Mouse (Mus musculus) cerebellum, postnatal 25 days (tissue): Measurements from ENCODE around the gene Cd34.

ENCODE experiments used
- DNase-seq, 2 experiments: peaks; one replicate each; pipeline ENCODE4 v3.0.0; 2021; ENCODE audit warnings: mixed read lengths in 2 of 2

Cd34 gene

GRCm38 (mm10) chr1:194938715-194939114, at the start of gene Cd34:
Gene Cd34 (plus strand): TSS chr1:194938819.
- peak; percentile 21 to 34 for DNase-seq

GRCm38 (mm10) chr1:194894513-194894912, 44.1 kb upstream of the Cd34 start:
- no peak for DNase-seq

- no peak for DNase-seq
Measured at GRCm38 (mm10) chr1:194895287-194895686, 43.3 kb upstream of the Cd34 start.

GRCm38 (mm10) chr1:194901075-194901474, 37.5 kb upstream of the Cd34 start:
- no peak for DNase-seq

- no peak for DNase-seq
Measured at GRCm38 (mm10) chr1:194901826-194902225, 36.8 kb upstream of the Cd34 start.

- no peak for DNase-seq
Measured at GRCm38 (mm10) chr1:194908956-194909355, 29.7 kb upstream of the Cd34 start.

- no peak for DNase-seq
Measured at GRCm38 (mm10) chr1:194925753-194926350, 12.8 kb upstream of the Cd34 start.

GRCm38 (mm10) chr1:194927887-194928286, 10.7 kb upstream of the Cd34 start:
- no peak for DNase-seq

GRCm38 (mm10) chr1:194929275-194929971, 9.2 kb upstream of the Cd34 start:
- no peak for DNase-seq

- peak in 1 of 2 experiments; percentile 13 for DNase-seq
Measured at GRCm38 (mm10) chr1:194929972-194930355, 8.7 kb upstream of the Cd34 start.

GRCm38 (mm10) chr1:194930706-194931105, 7.9 kb upstream of the Cd34 start:
- no peak for DNase-seq

- no peak for DNase-seq
Measured at GRCm38 (mm10) chr1:194935351-194935750, 3.3 kb upstream of the Cd34 start.

GRCm38 (mm10) chr1:194941528-194941927, 2.9 kb downstream of the Cd34 start:
- no peak for DNase-seq

- DNase-seq, result no peak
Measured at GRCm38 (mm10) chr1:194942912-194943311, 4.3 kb downstream of the Cd34 start.

GRCm38 (mm10) chr1:194943485-194943884, 4.9 kb downstream of the Cd34 start:
- DNase-seq, result no peak

GRCm38 (mm10) chr1:194945382-194945781, 6.8 kb downstream of the Cd34 start:
- no peak for DNase-seq

- DNase-seq, result no peak
Measured at GRCm38 (mm10) chr1:194946467-194946866, 7.8 kb downstream of the Cd34 start.

- peak in 1 of 2 experiments; percentile 11 for DNase-seq
Measured at GRCm38 (mm10) chr1:194950913-194951312, 12.3 kb downstream of the Cd34 start.

- no peak for DNase-seq
Measured at GRCm38 (mm10) chr1:194952891-194953290, 14.3 kb downstream of the Cd34 start.

GRCm38 (mm10) chr1:194954694-194955093, 16.1 kb downstream of the Cd34 start:
- DNase-seq, result no peak

GRCm38 (mm10) chr1:194955749-194956148, 17.1 kb downstream of the Cd34 start:
- DNase-seq, result no peak

GRCm38 (mm10) chr1:194957021-194957420, 18.4 kb downstream of the Cd34 start:
- DNase-seq, result no peak

- peak; percentile 77 to 82 for DNase-seq
Measured at GRCm38 (mm10) chr1:194962181-194962580, 23.6 kb downstream of the Cd34 start.

GRCm38 (mm10) chr1:194962712-194963111, 24.1 kb downstream of the Cd34 start:
- DNase-seq, result no peak

- DNase-seq, result no peak
Measured at GRCm38 (mm10) chr1:194971980-194972379, 33.4 kb downstream of the Cd34 start.
